Mouse (Mus musculus): Measurements from ENCODE around the gene Ptpn7. TPM values are rescaled to one million over a fixed set of nuclear protein-coding genes. Genes with fewer than 3 reads are reported as not detected.

Ptpn7 gene
- polyA plus RNA-seq, 1 experiment from 2014 or later: 1.1 TPM

- Histone ChIP-seq H3K4me3 (peak overlapping the region; percentile 95), H3K4me1 (peaks cover 19% of the 10 kb centered on the region), H3K36me3 (peaks cover under 1% of the 10 kb centered on the region; the same call in 1 of the 2 replicates), H3K9me3 (no peaks in the 10 kb centered on the region), H3K27ac (replicated peaks) (peak overlapping the region; percentile 89), H3K27me3 (peaks cover 9% of the 10 kb centered on the region), H3K9ac (replicated peaks) (peak overlapping the region; percentile 96), H3K4me2 (replicated peaks) (peak overlapping the region; percentile 82)
- peak; percentile 67 for ATAC-seq (ENCODE audit: low FRiP score, low read depth)
- WGBS: under 1% methylated on average over 69 of the region's 69 CpGs
These were observed 14.6 kb downstream of the Ptpn7 start for GRCm38 (mm10) chr1:135146946-135147701.

- H3K4me3 ChIP-seq: peak overlapping the region; percentile 95
- peaks cover 6% of the 10 kb centered on the region; the same call in 1 of the 2 replicates for H3K36me3 ChIP-seq
- H3K27me3 ChIP-seq: peaks cover 9% of the 10 kb centered on the region
- H3K4me1 ChIP-seq: peaks cover 19% of the 10 kb centered on the region
- peak overlapping the region; percentile 89 for H3K27ac ChIP-seq (replicated peaks)
- WGBS: 3% methylated on average over 7 of the region's 7 CpGs
- H3K9me3 ChIP-seq: no peaks in the 10 kb centered on the region
- ATAC-seq (ENCODE audit: low FRiP score, low read depth): no peak
- peak overlapping the region; percentile 82 for H3K4me2 ChIP-seq (replicated peaks)
- peak overlapping the region; percentile 96 for H3K9ac ChIP-seq (replicated peaks)
These were observed 15.2 kb downstream of the Ptpn7 start for GRCm38 (mm10) chr1:135147702-135148058.

- peak overlapping the region; percentile 39; the same call in 1 of the 2 replicates for H3K27ac ChIP-seq (replicated peaks)
- no peak for ATAC-seq (ENCODE audit: low FRiP score, low read depth)
These were observed 16.0 kb downstream of the Ptpn7 start for GRCm38 (mm10) chr1:135148476-135148875.

GRCm38 (mm10) chr1:135148996-135149395 lies 16.5 kb downstream of the Ptpn7 start:
- ATAC-seq (ENCODE audit: low FRiP score, low read depth): no peak
- H3K36me3 ChIP-seq: peaks cover 8% of the 10 kb centered on the region; the same call in 1 of the 2 replicates
- 0 out of 2 replicates have a peak overlapping the region, but pooled peaks have one; percentile 96 for H3K9ac ChIP-seq (replicated peaks)
- H3K4me2 ChIP-seq (replicated peaks): peak overlapping the region; percentile 82
- peaks cover 22% of the 10 kb centered on the region for H3K4me1 ChIP-seq
- WGBS: 67% methylated on average over 5 of the region's 5 CpGs
- peak overlapping the region; percentile 95 for H3K4me3 ChIP-seq
- no peaks in the 10 kb centered on the region for H3K27me3 ChIP-seq
- peak overlapping the region; percentile 39; the same call in 1 of the 2 replicates for H3K27ac ChIP-seq (replicated peaks)
- H3K9me3 ChIP-seq: no peaks in the 10 kb centered on the region

More at GRCm38 (mm10) chr1:135148476-135148875, 16.0 kb downstream of the Ptpn7 start:
- peaks cover 8% of the 10 kb centered on the region; the same call in 1 of the 2 replicates for H3K36me3 ChIP-seq
- H3K9me3 ChIP-seq: no peaks in the 10 kb centered on the region
- H3K4me1 ChIP-seq: peaks cover 19% of the 10 kb centered on the region
- 69% methylated on average over 4 of the region's 4 CpGs for WGBS
- peak overlapping the region; percentile 82 for H3K4me2 ChIP-seq (replicated peaks)
- 0 out of 2 replicates have a peak, but pooled peaks cover 3% of the 10 kb centered on the region for H3K27me3 ChIP-seq
- peak overlapping the region; percentile 95 for H3K4me3 ChIP-seq
- peak overlapping the region; percentile 96 for H3K9ac ChIP-seq (replicated peaks)

- 18% methylated on average over 13 of the region's 13 CpGs for WGBS
- Histone ChIP-seq H3K9ac (replicated peaks) (peak overlapping the region; percentile 55), H3K4me3 (peak overlapping the region; percentile 19), H3K36me3 (peaks cover 34% of the 10 kb centered on the region), H3K4me1 (peaks cover 26% of the 10 kb centered on the region), H3K27ac (replicated peaks) (peak overlapping the region; percentile 86), H3K4me2 (replicated peaks) (peak overlapping the region; percentile 45), H3K9me3 (no peaks in the 10 kb centered on the region), H3K27me3 (no peaks in the 10 kb centered on the region)
- no peak; the same call in 1 of the 2 replicates for ATAC-seq (ENCODE audit: low FRiP score, low read depth)
These were observed 21.5 kb downstream of the Ptpn7 start for GRCm38 (mm10) chr1:135154011-135154410.

- ATAC-seq (ENCODE audit: low FRiP score, low read depth): peak; percentile 67
These were observed 22.0 kb downstream of the Ptpn7 start for GRCm38 (mm10) chr1:135154411-135154959.

GRCm38 (mm10) chr1:135156300-135156699 lies 23.8 kb downstream of the Ptpn7 start:
- 0 out of 2 replicates have a peak overlapping the region, but pooled peaks have one; percentile 39 for H3K27ac ChIP-seq (replicated peaks)

More at GRCm38 (mm10) chr1:135154411-135154959, 22.0 kb downstream of the Ptpn7 start:
- Histone ChIP-seq H3K36me3 (peaks cover 34% of the 10 kb centered on the region), H3K27me3 (no peaks in the 10 kb centered on the region), H3K9ac (replicated peaks) (peak overlapping the region; percentile 55), H3K4me2 (replicated peaks) (peak overlapping the region; percentile 45), H3K9me3 (no peaks in the 10 kb centered on the region), H3K27ac (replicated peaks) (peak overlapping the region; percentile 86), H3K4me1 (peaks cover 28% of the 10 kb centered on the region), H3K4me3 (peak overlapping the region; percentile 19)
- 5% methylated on average over 14 of the region's 14 CpGs for WGBS

GRCm38 (mm10) chr1:135158633-135159032 lies 26.1 kb downstream of the Ptpn7 start:
- peak; percentile 45 for ATAC-seq (ENCODE audit: low FRiP score, low read depth)
- Histone ChIP-seq H3K9me3 (no peaks in the 10 kb centered on the region), H3K4me3 (no peak overlapping the region), H3K36me3 (peaks cover 25% of the 10 kb centered on the region), H3K27ac (replicated peaks) (peak overlapping the region; percentile 52; the same call in 1 of the 2 replicates), H3K4me2 (replicated peaks) (no peak overlapping the region), H3K27me3 (no peaks in the 10 kb centered on the region), H3K4me1 (peaks cover 26% of the 10 kb centered on the region), H3K9ac (replicated peaks) (no peak overlapping the region)
- WGBS: 65% methylated on average over 5 of the region's 5 CpGs

More at GRCm38 (mm10) chr1:135156300-135156699, 23.8 kb downstream of the Ptpn7 start:
- Histone ChIP-seq H3K4me1 (peaks cover 26% of the 10 kb centered on the region), H3K27me3 (no peaks in the 10 kb centered on the region), H3K36me3 (peaks cover 34% of the 10 kb centered on the region), H3K4me2 (replicated peaks) (no peak overlapping the region), H3K4me3 (no peak overlapping the region), H3K9me3 (no peaks in the 10 kb centered on the region), H3K9ac (replicated peaks) (no peak overlapping the region)
- no peak for ATAC-seq (ENCODE audit: low FRiP score, low read depth)
- WGBS: 86% methylated on average over 6 of the region's 6 CpGs

- 45% methylated on average over 7 of the region's 7 CpGs for WGBS
- H3K4me2 ChIP-seq (replicated peaks): no peak overlapping the region
- no peak overlapping the region for H3K4me3 ChIP-seq
- peak overlapping the region; percentile 26 for H3K27ac ChIP-seq (replicated peaks)
- H3K27me3 ChIP-seq: no peaks in the 10 kb centered on the region
- no peaks in the 10 kb centered on the region for H3K9me3 ChIP-seq
- peak; percentile 28 for ATAC-seq (ENCODE audit: low FRiP score, low read depth)
- peaks cover 25% of the 10 kb centered on the region for H3K36me3 ChIP-seq
- peaks cover 22% of the 10 kb centered on the region for H3K4me1 ChIP-seq
- H3K9ac ChIP-seq (replicated peaks): no peak overlapping the region
These were observed 26.6 kb downstream of the Ptpn7 start for GRCm38 (mm10) chr1:135159074-135159473.

GRCm38 (mm10) chr1:135159556-135160123 lies 27.1 kb downstream of the Ptpn7 start:
- ATAC-seq (ENCODE audit: low FRiP score, low read depth): no peak
- no peak overlapping the region for H3K4me2 ChIP-seq (replicated peaks)
- peaks cover 17% of the 10 kb centered on the region for H3K4me1 ChIP-seq
- no peaks in the 10 kb centered on the region for H3K27me3 ChIP-seq
- H3K27ac ChIP-seq (replicated peaks): peak overlapping the region; percentile 25; the same call in 1 of the 2 replicates
- no peak overlapping the region for H3K9ac ChIP-seq (replicated peaks)
- H3K36me3 ChIP-seq: peaks cover 24% of the 10 kb centered on the region
- 79% methylated on average over 11 of the region's 11 CpGs for WGBS
- no peaks in the 10 kb centered on the region for H3K9me3 ChIP-seq
- no peak overlapping the region for H3K4me3 ChIP-seq

GRCm38 (mm10) chr1:135160411-135161050 lies 28.0 kb downstream of the Ptpn7 start:
- Histone ChIP-seq H3K36me3 (peaks cover 15% of the 10 kb centered on the region), H3K4me1 (peaks cover 11% of the 10 kb centered on the region), H3K9me3 (no peaks in the 10 kb centered on the region), H3K4me3 (no peak overlapping the region), H3K27ac (replicated peaks) (0 out of 2 replicates have a peak overlapping the region, but pooled peaks have one; percentile 25), H3K27me3 (no peaks in the 10 kb centered on the region), H3K4me2 (replicated peaks) (no peak overlapping the region), H3K9ac (replicated peaks) (no peak overlapping the region)
- WGBS: 88% methylated on average over 13 of the region's 13 CpGs
- no peak for ATAC-seq (ENCODE audit: low FRiP score, low read depth)

Measured in midbrain, embryonic 12.5 days (tissue).